Mouse (Mus musculus): Measurements from ENCODE around the gene Paf1.
"Not testable (repeated sequence)": the region's sequence is repeated elsewhere in the genome, so short reads cannot be mapped to it uniquely, and the experiment has no call there.

Gene Paf1

GRCm38 (mm10) chr7:28384162-28384561 lies 8.6 kb upstream of the Paf1 start:
- DNase-seq (ENCODE audit: low read depth, low spot score), result no peak

- DNase-seq (ENCODE audit: low read depth, low spot score), result no peak
Measured at GRCm38 (mm10) chr7:28385196-28385595, 7.6 kb upstream of the Paf1 start.

GRCm38 (mm10) chr7:28386007-28386406 lies 6.7 kb upstream of the Paf1 start:
- no peak for DNase-seq (ENCODE audit: low read depth, low spot score)

- peak; percentile 92 for DNase-seq (ENCODE audit: low read depth, low spot score)
Measured at GRCm38 (mm10) chr7:28386462-28386861, 6.3 kb upstream of the Paf1 start.

- DNase-seq (ENCODE audit: low read depth, low spot score), result not testable (repeated sequence)
Measured at GRCm38 (mm10) chr7:28386877-28387276, 5.9 kb upstream of the Paf1 start.

- not testable (repeated sequence) for DNase-seq (ENCODE audit: low read depth, low spot score)
Measured at GRCm38 (mm10) chr7:28387384-28387783, 5.4 kb upstream of the Paf1 start.

- no peak for DNase-seq (ENCODE audit: low read depth, low spot score)
Measured at GRCm38 (mm10) chr7:28390331-28390730, 2.4 kb upstream of the Paf1 start.

- DNase-seq (ENCODE audit: low read depth, low spot score), result no peak
Measured at GRCm38 (mm10) chr7:28393272-28393951, 661 bp downstream of the Paf1 start.

GRCm38 (mm10) chr7:28395425-28395824 lies 2.7 kb downstream of the Paf1 start:
- DNase-seq (ENCODE audit: low read depth, low spot score), result no peak

GRCm38 (mm10) chr7:28398000-28398399 lies 5.2 kb downstream of the Paf1 start:
- no peak for DNase-seq (ENCODE audit: low read depth, low spot score)

- no peak for DNase-seq (ENCODE audit: low read depth, low spot score)
Measured at GRCm38 (mm10) chr7:28398696-28399340, 6.1 kb downstream of the Paf1 start.

GRCm38 (mm10) chr7:28401030-28401429 lies 8.3 kb downstream of the Paf1 start:
- no peak for DNase-seq (ENCODE audit: low read depth, low spot score)

- DNase-seq (ENCODE audit: low read depth, low spot score), result no peak
Measured at GRCm38 (mm10) chr7:28401942-28402341, 9.2 kb downstream of the Paf1 start.

- no peak for DNase-seq (ENCODE audit: low read depth, low spot score)
Measured at GRCm38 (mm10) chr7:28410841-28411475, 18.2 kb downstream of the Paf1 start.

GRCm38 (mm10) chr7:28412826-28413225 lies 20.1 kb downstream of the Paf1 start:
- DNase-seq (ENCODE audit: low read depth, low spot score), result no peak

GRCm38 (mm10) chr7:28417368-28417767 lies 24.6 kb downstream of the Paf1 start:
- no peak for DNase-seq (ENCODE audit: low read depth, low spot score)

GRCm38 (mm10) chr7:28418096-28418670 lies 25.4 kb downstream of the Paf1 start:
- DNase-seq (ENCODE audit: low read depth, low spot score), result no peak

GRCm38 (mm10) chr7:28419416-28419815 lies 26.7 kb downstream of the Paf1 start:
- no peak for DNase-seq (ENCODE audit: low read depth, low spot score)

- DNase-seq (ENCODE audit: low read depth, low spot score), result no peak
Measured at GRCm38 (mm10) chr7:28423018-28423417, 30.3 kb downstream of the Paf1 start.

GRCm38 (mm10) chr7:28427738-28428137 lies 35.0 kb downstream of the Paf1 start:
- DNase-seq (ENCODE audit: low read depth, low spot score), result no peak

- no peak for DNase-seq (ENCODE audit: low read depth, low spot score)
Measured at GRCm38 (mm10) chr7:28430512-28430911, 37.8 kb downstream of the Paf1 start.

- no peak for DNase-seq (ENCODE audit: low read depth, low spot score)
Measured at GRCm38 (mm10) chr7:28432252-28432651, 39.5 kb downstream of the Paf1 start.
